Mouse (Mus musculus): Measurements from ENCODE around the gene Aox4. TPM values are rescaled to one million over a fixed set of nuclear protein-coding genes. Genes with fewer than 3 reads are reported as not detected.

Gene Aox4
- 1.1 and 2.7 TPM in 2 replicates for polyA plus RNA-seq (2016; fragmentation: Nextera tagmentation; extraction: Ambion mirVana)

DNA sequence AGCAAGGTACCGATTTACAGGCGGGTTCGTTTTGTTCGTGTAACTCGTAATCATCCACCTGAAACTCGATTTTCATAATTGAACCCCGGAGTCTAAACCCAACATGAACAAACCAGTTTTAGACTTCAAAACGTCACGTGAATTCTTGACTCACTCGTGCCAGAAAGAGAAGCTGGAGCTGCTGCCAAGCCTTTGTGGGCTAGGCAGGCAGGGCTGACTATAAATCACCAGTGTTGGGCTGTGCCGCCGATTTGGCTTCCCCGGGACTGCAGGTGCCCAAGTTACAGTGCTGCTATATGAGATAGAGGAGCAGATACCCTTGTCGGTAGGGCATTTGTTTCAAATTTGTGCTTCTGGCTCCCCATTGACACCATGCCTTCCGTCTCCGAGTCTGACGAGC, at the start of gene Aox4:
Aox4 (plus strand) TSS at position 195 of the 400 bp plus-strand sequence.
- no peak within 1 kb of the TSS for H3K27ac ChIP-seq
- no peak for DNase-seq (ENCODE audit: low spot score)
- no peaks in the 10 kb centered on the region for H3K36me3 ChIP-seq
- peaks cover 12% of the 10 kb centered on the region; the same call in 1 of the 2 replicates for H3K4me1 ChIP-seq
- peaks cover 14% of the 10 kb centered on the region; the same call in 1 of the 2 replicates for H3K27me3 ChIP-seq (ENCODE audit: insufficient read depth, poor library complexity, severe bottlenecking)
- H3K9me3 ChIP-seq, result no peaks in the 10 kb centered on the region
- H3K4me3 ChIP-seq, result no peak within 1 kb of the TSS
- WGBS, result 80% methylated on average over 17 of the region's 17 CpGs

DNA sequence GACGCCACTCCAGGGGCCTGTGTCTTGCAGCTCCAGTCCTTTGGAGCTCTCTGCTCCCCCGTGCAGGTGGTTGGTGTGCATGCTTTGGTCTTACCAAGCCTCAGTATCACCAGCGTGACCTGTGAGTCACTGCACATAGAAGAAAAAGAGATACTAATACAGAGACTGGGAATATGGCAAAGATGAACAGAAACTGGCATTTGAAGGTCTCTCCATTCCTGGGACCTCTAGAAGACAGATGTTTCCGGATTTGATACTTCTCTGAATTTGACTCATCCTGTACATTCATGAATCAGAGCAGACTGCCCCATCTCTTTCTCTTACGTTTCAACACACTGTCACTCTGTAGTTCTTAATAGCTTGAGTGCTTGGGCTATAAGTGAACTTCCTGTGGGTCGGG, 40.3 kb upstream of the Aox4 start:
- 72% methylated on average over 6 of the region's 6 CpGs for WGBS

GRCm38 (mm10) chr1:58188514-58189175, 21.6 kb upstream of the Aox4 start:
- no peaks in the 10 kb centered on the region for H3K36me3 ChIP-seq
- H3K9me3 ChIP-seq, result no peaks in the 10 kb centered on the region
- no peak for DNase-seq (ENCODE audit: low spot score)
- no peak overlapping the region for H3K27ac ChIP-seq
- H3K4me1 ChIP-seq, result no peaks in the 10 kb centered on the region
- WGBS, result 60% methylated on average over 5 of the region's 5 CpGs
- no peak overlapping the region for H3K4me3 ChIP-seq
- H3K27me3 ChIP-seq (ENCODE audit: insufficient read depth, poor library complexity, severe bottlenecking), result no peaks in the 10 kb centered on the region

More for the DNA sequence above, 40.3 kb upstream of the Aox4 start:
- Histone ChIP-seq H3K36me3 (no peaks in the 10 kb centered on the region), H3K27me3 (ENCODE audit: insufficient read depth, poor library complexity, severe bottlenecking) (peaks cover 7% of the 10 kb centered on the region; the same call in 1 of the 2 replicates), H3K27ac (no peak overlapping the region), H3K4me3 (no peak overlapping the region), H3K4me1 (no peaks in the 10 kb centered on the region), H3K9me3 (no peaks in the 10 kb centered on the region)
- DNase-seq (ENCODE audit: low spot score), result no peak

GRCm38 (mm10) chr1:58194317-58194716, 15.9 kb upstream of the Aox4 start:
- Histone ChIP-seq H3K27ac (no peak overlapping the region), H3K9me3 (no peaks in the 10 kb centered on the region), H3K4me3 (no peak overlapping the region), H3K27me3 (ENCODE audit: insufficient read depth, poor library complexity, severe bottlenecking) (peaks cover 16% of the 10 kb centered on the region; the same call in 1 of the 2 replicates), H3K4me1 (0 out of 2 replicates have a peak, but pooled peaks cover 4% of the 10 kb centered on the region), H3K36me3 (no peaks in the 10 kb centered on the region)
- DNase-seq (ENCODE audit: low spot score), result no peak
- WGBS, result 85% methylated on average over 12 of the region's 12 CpGs

DNA sequence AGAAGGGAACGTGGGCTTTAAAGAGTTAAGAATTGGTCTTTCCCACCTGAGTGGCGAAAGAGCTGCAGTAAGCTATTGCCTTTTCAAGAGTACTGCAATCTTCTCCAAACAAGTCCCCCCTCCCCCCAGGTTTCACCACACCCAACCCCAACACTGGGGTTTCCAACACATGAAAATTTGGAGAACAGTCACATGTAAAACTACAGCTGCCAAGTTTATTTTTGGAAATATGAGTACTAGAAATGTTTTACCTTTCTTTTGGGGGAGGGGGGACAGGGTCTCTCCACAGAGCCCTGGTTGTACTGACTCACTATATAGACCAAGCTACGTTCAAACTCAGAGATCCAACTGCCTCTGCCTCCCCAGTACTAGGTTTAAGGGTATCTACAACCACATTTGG, 15.2 kb upstream of the Aox4 start:
- no peak overlapping the region for H3K4me3 ChIP-seq
- H3K9me3 ChIP-seq, result no peaks in the 10 kb centered on the region
- DNase-seq (ENCODE audit: low spot score), result no peak
- peaks cover 16% of the 10 kb centered on the region; the same call in 1 of the 2 replicates for H3K27me3 ChIP-seq (ENCODE audit: insufficient read depth, poor library complexity, severe bottlenecking)
- 76% methylated on average over 3 of the region's 3 CpGs for WGBS
- H3K4me1 ChIP-seq, result 0 out of 2 replicates have a peak, but pooled peaks cover 4% of the 10 kb centered on the region
- no peaks in the 10 kb centered on the region for H3K36me3 ChIP-seq
- no peak overlapping the region for H3K27ac ChIP-seq

- 0 out of 2 replicates have a peak overlapping the region, but pooled peaks have one; percentile 18 for H3K4me3 ChIP-seq
- H3K27me3 ChIP-seq (ENCODE audit: insufficient read depth, poor library complexity, severe bottlenecking), result peaks cover 16% of the 10 kb centered on the region; the same call in 1 of the 2 replicates
- no peak overlapping the region for H3K27ac ChIP-seq
- no peaks in the 10 kb centered on the region for H3K9me3 ChIP-seq
- no peak for DNase-seq (ENCODE audit: low spot score)
- 0 out of 2 replicates have a peak, but pooled peaks cover 4% of the 10 kb centered on the region for H3K4me1 ChIP-seq
- no peaks in the 10 kb centered on the region for H3K36me3 ChIP-seq
- WGBS, result 10% methylated on average over 10 of the region's 10 CpGs
Measured at GRCm38 (mm10) chr1:58195541-58195940, 14.7 kb upstream of the Aox4 start.

DNA sequence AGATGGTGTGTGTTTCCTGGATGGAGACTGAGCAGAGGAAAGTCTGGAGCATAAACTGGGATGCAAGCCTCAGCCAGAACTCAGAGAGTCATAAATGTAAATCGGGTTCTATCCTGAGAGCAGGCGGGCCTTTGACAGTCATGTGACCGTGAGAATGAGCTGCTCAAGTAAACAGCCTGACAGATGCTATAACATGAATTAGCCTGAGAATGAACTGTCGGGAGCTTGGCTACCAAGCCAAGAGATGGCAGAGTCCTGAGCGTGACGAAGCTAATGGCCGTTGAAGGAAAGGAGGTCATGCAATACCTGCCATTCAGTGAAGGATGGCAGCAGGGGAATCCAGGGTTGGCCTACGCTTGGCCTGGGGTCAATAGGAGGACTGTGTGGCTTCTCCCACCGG, 13.2 kb upstream of the Aox4 start:
- Histone ChIP-seq H3K4me3 (no peak overlapping the region), H3K9me3 (no peaks in the 10 kb centered on the region), H3K4me1 (0 out of 2 replicates have a peak, but pooled peaks cover 4% of the 10 kb centered on the region), H3K36me3 (no peaks in the 10 kb centered on the region), H3K27ac (no peak overlapping the region), H3K27me3 (ENCODE audit: insufficient read depth, poor library complexity, severe bottlenecking) (peaks cover 16% of the 10 kb centered on the region; the same call in 1 of the 2 replicates)
- WGBS, result 81% methylated on average over 9 of the region's 9 CpGs
- DNase-seq (ENCODE audit: low spot score), result no peak

DNA sequence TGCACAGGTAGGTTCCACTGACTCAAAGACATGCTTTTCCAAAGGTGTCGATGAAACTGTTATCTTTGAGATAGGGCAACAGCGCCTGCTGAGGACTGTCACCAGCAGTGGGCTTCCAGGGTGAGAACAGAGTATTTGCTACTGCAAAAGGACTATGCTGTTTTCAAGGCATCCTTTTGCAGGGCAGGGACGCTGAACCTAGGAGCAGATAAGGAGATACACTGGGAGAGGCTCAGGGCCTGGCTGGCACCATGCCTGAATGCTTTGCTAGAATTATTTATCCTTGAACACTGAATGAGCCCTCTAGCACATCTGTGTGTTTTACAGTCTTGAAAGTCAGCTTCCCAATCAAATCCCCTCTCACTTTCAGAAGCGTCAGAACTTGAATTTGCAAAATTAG, 11.8 kb upstream of the Aox4 start:
- DNase-seq (ENCODE audit: low spot score), result no peak
- Histone ChIP-seq H3K36me3 (no peaks in the 10 kb centered on the region), H3K27ac (no peak overlapping the region), H3K4me3 (no peak overlapping the region), H3K4me1 (0 out of 2 replicates have a peak, but pooled peaks cover 4% of the 10 kb centered on the region), H3K27me3 (ENCODE audit: insufficient read depth, poor library complexity, severe bottlenecking) (peaks cover 16% of the 10 kb centered on the region; the same call in 1 of the 2 replicates), H3K9me3 (no peaks in the 10 kb centered on the region)
- 29% methylated on average over 4 of the region's 4 CpGs for WGBS

DNA sequence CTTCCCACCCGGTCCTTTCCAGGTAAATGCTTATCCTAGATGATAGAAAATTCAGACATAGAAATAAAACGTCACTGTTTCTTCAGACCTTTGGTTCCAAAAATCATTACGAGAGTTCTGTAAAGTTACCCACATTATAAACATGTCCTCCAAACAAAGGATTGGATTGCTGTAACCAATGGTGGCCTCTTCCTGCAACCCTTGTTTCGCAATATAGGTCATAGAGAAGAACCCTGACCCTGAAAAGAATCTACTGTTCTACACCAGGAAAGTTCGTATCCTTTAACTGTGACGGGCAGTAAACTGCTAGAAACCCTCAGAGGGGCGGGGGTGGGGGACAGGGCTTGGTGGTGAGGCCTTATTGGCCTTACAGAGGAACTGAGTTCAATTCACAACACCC, 2.6 kb downstream of the Aox4 start:
- Histone ChIP-seq H3K27ac (no peak overlapping the region), H3K36me3 (no peaks in the 10 kb centered on the region), H3K4me1 (peaks cover 15% of the 10 kb centered on the region; the same call in 1 of the 2 replicates), H3K4me3 (no peak overlapping the region), H3K27me3 (ENCODE audit: insufficient read depth, poor library complexity, severe bottlenecking) (peaks cover 14% of the 10 kb centered on the region; the same call in 1 of the 2 replicates), H3K9me3 (no peaks in the 10 kb centered on the region)
- DNase-seq (ENCODE audit: low spot score), result no peak
- 83% methylated on average over 7 of the region's 7 CpGs for WGBS

DNA sequence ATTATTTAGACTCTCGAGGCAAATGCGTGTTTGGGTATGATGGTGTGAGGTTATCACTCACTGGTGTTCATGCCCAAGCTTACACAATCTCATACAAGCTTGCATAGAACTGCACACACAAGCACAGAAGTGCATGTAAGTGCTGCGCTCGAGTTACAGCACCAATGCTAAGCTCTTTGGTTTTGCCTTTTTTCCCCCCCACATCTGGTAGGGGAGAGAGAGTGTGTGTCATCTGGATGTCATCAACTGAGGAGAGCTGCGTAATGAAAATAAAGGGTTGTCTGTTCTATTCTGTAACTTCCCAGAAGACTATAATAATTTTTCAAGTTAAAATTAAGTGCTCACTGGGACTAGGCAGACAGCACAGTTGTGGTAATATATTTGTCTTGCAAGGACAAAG, 3.6 kb downstream of the Aox4 start:
- Histone ChIP-seq H3K27ac (no peak overlapping the region), H3K4me1 (peaks cover 15% of the 10 kb centered on the region; the same call in 1 of the 2 replicates), H3K36me3 (no peaks in the 10 kb centered on the region), H3K27me3 (ENCODE audit: insufficient read depth, poor library complexity, severe bottlenecking) (peaks cover 9% of the 10 kb centered on the region; the same call in 1 of the 2 replicates), H3K4me3 (no peak overlapping the region), H3K9me3 (no peaks in the 10 kb centered on the region)
- WGBS, result 78% methylated on average over 5 of the region's 5 CpGs
- DNase-seq (ENCODE audit: low spot score), result no peak

GRCm38 (mm10) chr1:58215353-58215752, 5.2 kb downstream of the Aox4 start:
- Histone ChIP-seq H3K27ac (no peak overlapping the region), H3K9me3 (no peaks in the 10 kb centered on the region), H3K4me1 (peaks cover 15% of the 10 kb centered on the region; the same call in 1 of the 2 replicates), H3K36me3 (no peaks in the 10 kb centered on the region), H3K27me3 (ENCODE audit: insufficient read depth, poor library complexity, severe bottlenecking) (0 out of 2 replicates have a peak, but pooled peaks cover 5% of the 10 kb centered on the region), H3K4me3 (no peak overlapping the region)
- WGBS, result 85% methylated on average over 4 of the region's 4 CpGs
- no peak for DNase-seq (ENCODE audit: low spot score)

DNA sequence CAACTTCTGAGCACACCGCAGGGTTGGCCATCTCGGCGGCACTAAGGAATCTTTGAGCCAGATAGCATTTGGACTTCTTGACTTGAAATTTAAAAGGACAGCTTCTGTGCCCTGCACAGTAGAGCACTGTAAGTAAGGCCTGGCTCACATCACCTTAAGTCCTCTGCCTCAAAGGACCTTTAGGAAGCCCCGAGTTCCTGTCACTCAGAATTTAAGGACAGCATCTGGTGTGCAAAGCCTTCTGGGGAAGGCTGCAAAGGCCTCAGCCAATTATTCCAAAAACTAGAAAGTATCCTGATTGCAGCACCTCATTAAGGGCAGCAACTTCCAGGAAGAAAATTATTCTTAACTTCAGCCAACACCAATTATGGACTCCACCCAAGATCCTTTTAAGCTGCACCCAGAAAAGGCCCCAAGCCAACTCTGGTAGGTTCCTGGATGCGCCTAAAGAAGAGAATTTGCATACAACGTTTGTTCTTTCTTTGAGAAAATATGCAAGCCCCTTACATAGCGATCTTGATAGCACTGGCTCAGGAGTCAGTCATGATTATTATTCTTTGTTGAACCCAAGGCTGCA, 5.8 kb downstream of the Aox4 start:
- 0 out of 2 replicates have a peak, but pooled peaks cover 5% of the 10 kb centered on the region for H3K27me3 ChIP-seq (ENCODE audit: insufficient read depth, poor library complexity, severe bottlenecking)
- H3K27ac ChIP-seq, result no peak overlapping the region
- 87% methylated on average over 7 of the region's 7 CpGs for WGBS
- H3K4me3 ChIP-seq, result no peak overlapping the region
- peaks cover 20% of the 10 kb centered on the region; the same call in 1 of the 2 replicates for H3K4me1 ChIP-seq
- DNase-seq (ENCODE audit: low spot score), result no peak
- H3K36me3 ChIP-seq, result no peaks in the 10 kb centered on the region
- H3K9me3 ChIP-seq, result no peaks in the 10 kb centered on the region

DNA sequence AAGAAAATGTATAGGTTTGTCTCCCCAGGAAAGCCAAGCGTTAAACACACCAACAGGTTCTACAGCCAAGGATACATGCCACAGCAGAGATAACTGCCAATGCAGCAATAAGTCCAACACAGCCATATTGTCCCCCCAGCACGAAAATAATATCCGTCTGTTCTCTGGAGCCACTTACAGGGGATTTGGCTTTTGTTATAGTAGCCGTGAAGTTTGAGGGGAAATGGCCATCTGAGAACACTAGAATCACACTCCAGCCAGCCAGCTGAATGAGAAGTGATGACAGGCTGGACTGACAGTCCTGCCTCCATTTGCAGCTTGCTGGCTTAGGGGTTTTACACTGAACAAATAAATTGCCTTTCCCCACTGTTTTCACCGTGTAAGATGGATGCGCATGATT, 10.9 kb downstream of the Aox4 start:
- H3K4me3 ChIP-seq, result no peak overlapping the region
- H3K9me3 ChIP-seq, result no peaks in the 10 kb centered on the region
- WGBS, result 46% methylated on average over 6 of the region's 6 CpGs
- no peaks in the 10 kb centered on the region for H3K36me3 ChIP-seq
- no peak overlapping the region for H3K27ac ChIP-seq
- no peak for DNase-seq (ENCODE audit: low spot score)
- H3K27me3 ChIP-seq (ENCODE audit: insufficient read depth, poor library complexity, severe bottlenecking), result no peaks in the 10 kb centered on the region
- H3K4me1 ChIP-seq, result peaks cover 17% of the 10 kb centered on the region
